Comparison of ENCODE assay signal across 15 mouse cellular contexts in genomic region chr5:112050046-112050782, GRCm38 (mm10).
DNase-seq lines count a peak whose midpoint lies in the region; ATAC-seq and TF ChIP-seq lines count a peak whose summit lies in the region.
"Had no signal": no experiment of that assay in that cellular context is flagged by ENCODE, and none has a peak within 500 bp of the region (broad histone marks: within the 10 kb centered on the region; RNA-seq: fewer than 3 reads in every experiment).

No protein-coding gene starts in this region.

- H3K36me3 ChIP-seq in midbrain, embryonic 14.5 days (ENCODE audit: control insufficient read depth, insufficient read depth, low read length), result no peaks in the 10 kb centered on the region
- no peaks in the 10 kb centered on the region for H3K36me3 ChIP-seq in midbrain, embryonic 10.5 days
- H3K36me3 ChIP-seq in forebrain, postnatal 0 days (ENCODE audit: insufficient read depth), result no peaks in the 10 kb centered on the region

- peak; percentile 21 for DNase-seq in midbrain, embryonic 14.5 days
- no peak for DNase-seq in midbrain, embryonic 10.5 days (ENCODE audit: low spot score)
- DNase-seq in forebrain, postnatal 0 days, result peak; percentile 71
- peak; percentile 80 for DNase-seq in retina, postnatal 1 day
- no peak for DNase-seq in adipocyte (ENCODE audit: low spot score)
- no peak for DNase-seq in adrenal gland, postnatal 36 days
- DNase-seq: cerebellum, adult 11 months; gastrocnemius, postnatal 25 days; lung, adult 18-20 months; thymus, postnatal 25 days had no signal

- H3K4me3 ChIP-seq in midbrain, embryonic 14.5 days (replicated peaks; ENCODE audit: low read depth, low read length), result no peak overlapping the region
- H3K4me3 ChIP-seq in midbrain, embryonic 10.5 days, result no peak overlapping the region
- H3K4me3 ChIP-seq in cortical plate, adult 2 months (ENCODE audit: insufficient read depth, low read length), result no peak overlapping the region
- H3K4me3 ChIP-seq in forebrain, postnatal 0 days (ENCODE audit: low read depth, low read length), result no peak overlapping the region
- H3K4me3 ChIP-seq: erythroblast, embryonic 14.5 days had no signal

- H3K9ac ChIP-seq in midbrain, embryonic 14.5 days (replicated peaks; ENCODE audit: low read length), result no peak overlapping the region
- H3K9ac ChIP-seq in forebrain, postnatal 0 days, result no peak overlapping the region

- no peak for ATAC-seq in midbrain, embryonic 14.5 days (ENCODE audit: low FRiP score, low TSS enrichment)
- peak; percentile 89 for ATAC-seq in forebrain, postnatal 0 days
- ATAC-seq: inflammation-experienced regulatory T-cells, adult 6 months had no signal

- WGBS in midbrain, embryonic 14.5 days, result 38% methylated on average over 16 of the region's 16 CpGs
- WGBS in midbrain, embryonic 10.5 days, result 48% methylated on average over 16 of the region's 16 CpGs
- 14% methylated on average over 16 of the region's 16 CpGs for WGBS in forebrain, postnatal 0 days

- TF ChIP-seq POLR2A in cortical plate, adult 2 months (IDR thresholded peaks at IDR 0.05; ENCODE audit: extremely low read depth, insufficient read depth, low read length), result no peak

- no peak overlapping the region; the same call in 1 of the 2 replicates for H3K27ac ChIP-seq in midbrain, embryonic 14.5 days (replicated peaks; ENCODE audit: low read depth, low read length)
- no peak overlapping the region for H3K27ac ChIP-seq in midbrain, embryonic 10.5 days (replicated peaks)
- peak overlapping the region; percentile 42; the same call in 1 of the 2 replicates for H3K27ac ChIP-seq in cortical plate, adult 2 months (ENCODE audit: insufficient read depth, low read length)
- H3K27ac ChIP-seq in forebrain, postnatal 0 days (ENCODE audit: low read depth, low read length), result peak overlapping the region; percentile 62
- H3K27ac ChIP-seq: kidney, postnatal 0 days had no signal

- no peaks in the 10 kb centered on the region; the same call in 1 of the 2 replicates for H3K9me3 ChIP-seq in midbrain, embryonic 14.5 days (ENCODE audit: control insufficient read depth, low read length)
- no peaks in the 10 kb centered on the region for H3K9me3 ChIP-seq in midbrain, embryonic 10.5 days (replicated peaks)
- H3K9me3 ChIP-seq in forebrain, postnatal 0 days (ENCODE audit: low read length), result no peaks in the 10 kb centered on the region

- TF ChIP-seq CTCF in cortical plate, adult 2 months (IDR thresholded peaks at IDR 0.05; ENCODE audit: extremely low read depth, insufficient read depth, low read length), result no peak
- TF ChIP-seq CTCF in forebrain, postnatal 0 days (IDR thresholded peaks at IDR 0.05; ENCODE audit: low read depth), result no peak

- 0 out of 2 replicates have a peak, but pooled peaks cover 2% of the 10 kb centered on the region for H3K4me1 ChIP-seq in midbrain, embryonic 14.5 days (ENCODE audit: control insufficient read depth, insufficient read depth, low read length)
- H3K4me1 ChIP-seq in midbrain, embryonic 10.5 days, result peaks cover 5% of the 10 kb centered on the region
- no peaks in the 10 kb centered on the region for H3K4me1 ChIP-seq in cortical plate, adult 2 months (ENCODE audit: control insufficient read depth, insufficient read depth, low read length)
- H3K4me1 ChIP-seq in forebrain, postnatal 0 days (ENCODE audit: insufficient read depth), result peaks cover 8% of the 10 kb centered on the region

- H3K27me3 ChIP-seq in midbrain, embryonic 14.5 days (ENCODE audit: control insufficient read depth, insufficient read depth, low read length), result no peaks in the 10 kb centered on the region
- peaks cover 3% of the 10 kb centered on the region for H3K27me3 ChIP-seq in midbrain, embryonic 10.5 days (ENCODE audit: low read depth, poor library complexity, severe bottlenecking)
- no peaks in the 10 kb centered on the region for H3K27me3 ChIP-seq in forebrain, postnatal 0 days (ENCODE audit: insufficient read depth, low read length)
- H3K27me3 ChIP-seq: CH12.LX had no signal

- no peak overlapping the region for H3K4me2 ChIP-seq in midbrain, embryonic 14.5 days (ENCODE audit: low read length)
- 0 out of 2 replicates have a peak overlapping the region, but pooled peaks have one; percentile 10 for H3K4me2 ChIP-seq in forebrain, postnatal 0 days (ENCODE audit: low read depth)

Comparison
In these comparisons a context has a peak if more than half of its experiments do, and no peak if none do; other contexts are left out.
1. DNase-seq: peak in midbrain, embryonic 14.5 days (single experiment), forebrain, postnatal 0 days (single experiment) and retina, postnatal 1 day (single experiment); none in midbrain, embryonic 10.5 days (single experiment), adipocyte (single experiment) and adrenal gland, postnatal 36 days (0 of 2).
2. H3K27ac ChIP-seq: peak in cortical plate, adult 2 months (single experiment) and forebrain, postnatal 0 days (single experiment); none in midbrain, embryonic 14.5 days (single experiment) and midbrain, embryonic 10.5 days (single experiment).